Mouse (Mus musculus) layer of hippocampus, adult 18-20 months (tissue): ENCODE data around the gene Ccn6. TPM values are rescaled to one million over a fixed set of nuclear protein-coding genes. Genes with fewer than 3 reads are reported as not detected.

Source experiments
- total RNA-seq, 2 experiments: library from RNA; stranded (reverse); gene quantifications; 2 replicates each; pipeline ENCODE4 v1.2.3; 2021

Gene Ccn6
- total RNA-seq, 2 experiments from 2014 or later: 0.53 TPM; not detected in 1

Other genes with a start within 250 kb of the Ccn6 start
- 1 to 10 TPM; 3.1 to 3.4 TPM for gene Lama4, start 198.3 kb downstream of the Ccn6 start, total RNA-seq
- gene Fam229b, start 29.9 kb downstream of the Ccn6 start, total RNA-seq: 10 to 100 TPM; 11.6 to 11.8 TPM
- gene Tube1, start 29.8 kb downstream of the Ccn6 start, total RNA-seq: 1 to 10 TPM; 1.6 to 2.4 TPM
- gene Fyn, start 205.1 kb upstream of the Ccn6 start, total RNA-seq: 100 to 1,000 TPM; 115 to 118 TPM